Mouse (Mus musculus) G1E (cell line): ENCODE results near the gene Sgtb.

ENCODE experiments used
- CTCF ChIP-seq: IDR thresholded peaks from 2 replicates; pipeline ENCODE4 v1.5.1; 2012; ENCODE audit warnings: low read depth, low read length, inconsistent platforms, mixed read lengths
- GATA1 ChIP-seq: IDR thresholded peaks from 2 replicates; pipeline ENCODE4 v1.6.1; 2012; ENCODE audit warnings: borderline replicate concordance, low read length, inconsistent platforms, mixed read lengths
- POLR2AphosphoS5 ChIP-seq: IDR thresholded peaks from 2 replicates; pipeline ENCODE4 v1.6.1; 2012; ENCODE audit warnings: low read depth, low read length, inconsistent platforms; ENCODE audit not compliant: insufficient replicate concordance
- TAL1 ChIP-seq: conservative IDR thresholded peaks from 2 replicates; pipeline ENCODE4 v1.6.1; 2012; ENCODE audit warnings: low read depth, low read length, inconsistent platforms, mixed read lengths

- TF ChIP-seq TAL1 (no peak), CTCF (no peak), GATA1 (no peak), POLR2AphosphoS5 (no peak)
Measured at GRCm38 (mm10) chr13:104074230-104074629, 35.3 kb upstream of the Sgtb start.
